Mouse (Mus musculus): ENCODE measurements around the gene Crat.

Crat gene

GRCm38 (mm10) chr2:30407221-30407620 lies 8.4 kb downstream of the Crat start:
- no peak for DNase-seq (ENCODE audit: low read depth, low spot score)

GRCm38 (mm10) chr2:30403870-30404269 lies 11.7 kb downstream of the Crat start:
- DNase-seq (ENCODE audit: low read depth, low spot score) = no peak

- DNase-seq (ENCODE audit: low read depth, low spot score) = no peak
These were observed 12.8 kb downstream of the Crat start for GRCm38 (mm10) chr2:30402843-30403242.

GRCm38 (mm10) chr2:30402351-30402826 lies 13.2 kb downstream of the Crat start:
- DNase-seq (ENCODE audit: low read depth, low spot score) = no peak

- DNase-seq (ENCODE audit: low read depth, low spot score) = no peak
These were observed 14.0 kb downstream of the Crat start for GRCm38 (mm10) chr2:30401581-30401980.

- no peak for DNase-seq (ENCODE audit: low read depth, low spot score)
These were observed 16.1 kb downstream of the Crat start for GRCm38 (mm10) chr2:30399191-30400171.

GRCm38 (mm10) chr2:30397986-30398512 lies 17.6 kb downstream of the Crat start:
- DNase-seq (ENCODE audit: low read depth, low spot score) = no peak

- DNase-seq (ENCODE audit: low read depth, low spot score) = no peak
These were observed 19.4 kb downstream of the Crat start for GRCm38 (mm10) chr2:30396246-30396645.

GRCm38 (mm10) chr2:30395757-30396156 lies 19.9 kb downstream of the Crat start:
- no peak for DNase-seq (ENCODE audit: low read depth, low spot score)

GRCm38 (mm10) chr2:30393370-30393656 lies 22.3 kb downstream of the Crat start:
- DNase-seq (ENCODE audit: low read depth, low spot score) = peak; percentile 14

- peak; percentile 86 for DNase-seq (ENCODE audit: low read depth, low spot score)
These were observed 22.8 kb downstream of the Crat start for GRCm38 (mm10) chr2:30392577-30393369.

- peak; percentile 98 for DNase-seq (ENCODE audit: low read depth, low spot score)
These were observed 23.5 kb downstream of the Crat start, which contains the start of gene Dolpp1 for GRCm38 (mm10) chr2:30392114-30392576. Gene Dolpp1, plus strand, starts transcription at chr2:30392254.

GRCm38 (mm10) chr2:30389000-30389399 lies 26.6 kb downstream of the Crat start:
- DNase-seq (ENCODE audit: low read depth, low spot score) = no peak

- no peak for DNase-seq (ENCODE audit: low read depth, low spot score)
These were observed 28.7 kb downstream of the Crat start for GRCm38 (mm10) chr2:30386913-30387312.

GRCm38 (mm10) chr2:30385591-30385990 lies 30.0 kb downstream of the Crat start:
- no peak for DNase-seq (ENCODE audit: low read depth, low spot score)

GRCm38 (mm10) chr2:30384814-30385213 lies 30.8 kb downstream of the Crat start:
- DNase-seq (ENCODE audit: low read depth, low spot score) = no peak

- DNase-seq (ENCODE audit: low read depth, low spot score) = no peak
These were observed 34.3 kb downstream of the Crat start for GRCm38 (mm10) chr2:30381377-30381725.

- DNase-seq (ENCODE audit: low read depth, low spot score) = no peak
These were observed 34.8 kb downstream of the Crat start for GRCm38 (mm10) chr2:30380564-30381376.

- DNase-seq (ENCODE audit: low read depth, low spot score) = no peak
These were observed 36.3 kb downstream of the Crat start for GRCm38 (mm10) chr2:30379307-30379706.

- no peak for DNase-seq (ENCODE audit: low read depth, low spot score)
These were observed 37.9 kb downstream of the Crat start for GRCm38 (mm10) chr2:30377721-30378120.

GRCm38 (mm10) chr2:30375893-30376292 lies 39.7 kb downstream of the Crat start:
- DNase-seq (ENCODE audit: low read depth, low spot score) = no peak

Measured in CD4-positive, CD25-positive, alpha-beta regulatory T cell, adult 2 months (primary cell).